Mouse (Mus musculus): ENCODE measurements around the gene Dpp4. TPM values are rescaled to one million over a fixed set of nuclear protein-coding genes. Genes with fewer than 3 reads are reported as not detected.

Gene Dpp4
- polyA plus RNA-seq, 1 experiment from 2014 or later, result 0.88 TPM

DNA sequence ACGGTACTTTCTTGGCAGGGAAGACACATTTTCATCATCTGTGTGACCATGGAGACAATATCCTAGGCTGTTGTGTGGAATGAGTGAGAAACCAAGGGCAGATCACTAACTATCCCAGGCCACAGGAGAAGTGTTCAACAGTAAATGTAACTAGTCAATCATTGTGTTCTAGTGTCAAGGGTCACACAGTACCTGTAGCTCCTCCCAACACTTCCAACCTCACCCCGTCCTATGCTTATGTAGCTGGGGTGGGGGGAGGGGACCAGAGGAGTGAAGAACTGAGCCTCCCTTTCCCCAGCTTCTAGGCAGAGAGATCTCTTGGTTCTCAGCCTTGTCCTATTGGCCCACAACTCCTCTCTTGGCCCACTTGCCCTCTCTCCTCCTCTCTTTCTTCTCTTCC lies 42.0 kb downstream of the Dpp4 start:
- no peak for ATAC-seq (replicated peaks; ENCODE audit: insufficient number of reproducible peaks, low FRiP score, low TSS enrichment, low read depth)
- Histone ChIP-seq H3K9me3 (replicated peaks; ENCODE audit: control insufficient read depth, low read length) (no peaks in the 10 kb centered on the region), H3K27ac (replicated peaks; ENCODE audit: low read depth, low read length) (no peak overlapping the region), H3K9ac (replicated peaks; ENCODE audit: low read length) (no peak overlapping the region), H3K4me1 (ENCODE audit: control insufficient read depth, insufficient read depth, low read length) (no peaks in the 10 kb centered on the region), H3K4me3 (ENCODE audit: low read depth, low read length) (no peak overlapping the region), H3K36me3 (replicated peaks; ENCODE audit: control insufficient read depth, insufficient read depth, low read depth, low read length) (no peaks in the 10 kb centered on the region), H3K4me2 (ENCODE audit: low read depth, low read length) (no peak overlapping the region), H3K27me3 (ENCODE audit: control insufficient read depth, insufficient read depth, low read length) (no peaks in the 10 kb centered on the region)
- WGBS, result 65% methylated on average over 2 of the region's 2 CpGs
- DNase-seq (ENCODE audit: low spot score), result no peak

DNA sequence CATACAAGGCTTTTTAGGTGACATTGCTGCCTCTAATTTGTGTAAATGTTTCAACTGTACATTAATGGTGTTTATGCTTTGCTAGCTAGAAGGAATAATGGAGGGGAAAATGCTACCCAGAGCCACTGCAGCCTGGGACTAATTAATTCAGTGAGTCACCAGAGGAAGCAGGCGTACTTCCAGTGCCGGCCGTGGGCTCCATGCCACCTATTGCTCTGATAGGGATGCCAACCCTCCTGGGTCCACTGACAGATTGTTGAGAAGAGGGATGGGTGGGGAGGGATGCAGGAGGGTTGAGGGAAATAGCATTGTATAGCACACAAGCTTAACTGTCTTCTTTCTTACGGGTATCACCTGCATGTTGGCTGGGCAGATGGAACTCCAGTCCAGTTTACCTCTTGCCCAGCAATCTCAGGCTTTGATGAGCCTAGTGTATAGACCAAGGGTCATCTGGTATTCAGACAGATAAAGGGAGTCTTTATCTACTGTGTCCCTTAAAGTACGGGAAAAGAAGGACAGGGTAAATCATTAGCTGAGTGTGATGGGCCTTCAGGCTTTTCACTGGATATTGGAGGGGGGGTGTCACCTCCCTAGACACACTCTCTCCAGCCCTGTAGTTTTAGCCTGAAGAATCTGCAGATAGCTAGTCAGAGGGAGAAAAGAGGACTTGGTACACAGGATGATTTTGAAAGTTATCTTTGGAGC lies 43.5 kb downstream of the Dpp4 start:
- H3K9ac ChIP-seq (replicated peaks; ENCODE audit: low read length), result no peak overlapping the region
- H3K27me3 ChIP-seq (ENCODE audit: control insufficient read depth, insufficient read depth, low read length), result no peaks in the 10 kb centered on the region
- no peaks in the 10 kb centered on the region for H3K36me3 ChIP-seq (replicated peaks; ENCODE audit: control insufficient read depth, insufficient read depth, low read depth, low read length)
- WGBS, result 84% methylated on average over 5 of the region's 5 CpGs
- H3K4me1 ChIP-seq (ENCODE audit: control insufficient read depth, insufficient read depth, low read length), result no peaks in the 10 kb centered on the region
- no peak overlapping the region for H3K4me2 ChIP-seq (ENCODE audit: low read depth, low read length)
- no peak overlapping the region for H3K4me3 ChIP-seq (ENCODE audit: low read depth, low read length)
- H3K27ac ChIP-seq (replicated peaks; ENCODE audit: low read depth, low read length), result no peak overlapping the region
- no peaks in the 10 kb centered on the region for H3K9me3 ChIP-seq (replicated peaks; ENCODE audit: control insufficient read depth, low read length)
- ATAC-seq (replicated peaks; ENCODE audit: insufficient number of reproducible peaks, low FRiP score, low TSS enrichment, low read depth) (no peak), DNase-seq (ENCODE audit: low spot score) (no peak)

DNA sequence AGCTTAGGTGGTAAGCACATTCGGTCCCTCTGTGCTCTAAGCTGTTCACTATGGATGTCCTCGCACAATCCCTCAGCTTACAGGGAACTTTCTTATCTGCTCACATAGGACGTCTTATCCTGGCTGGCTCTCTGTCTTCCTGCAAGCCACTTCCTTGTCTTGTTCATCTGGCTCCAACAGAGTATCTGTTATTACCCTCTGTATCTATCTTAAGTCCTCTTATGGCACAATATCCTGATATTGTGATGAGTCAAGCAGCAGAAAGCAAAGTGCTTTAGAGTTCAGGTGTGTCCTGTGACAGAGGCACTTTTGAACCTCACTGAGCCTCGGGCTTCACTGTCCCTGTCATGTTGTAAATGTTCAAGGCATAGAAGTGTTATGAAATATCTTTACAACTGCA lies 48.4 kb downstream of the Dpp4 start:
- 86% methylated on average over 4 of the region's 4 CpGs for WGBS
- H3K27me3 ChIP-seq (ENCODE audit: control insufficient read depth, insufficient read depth, low read length), result no peaks in the 10 kb centered on the region

DNA sequence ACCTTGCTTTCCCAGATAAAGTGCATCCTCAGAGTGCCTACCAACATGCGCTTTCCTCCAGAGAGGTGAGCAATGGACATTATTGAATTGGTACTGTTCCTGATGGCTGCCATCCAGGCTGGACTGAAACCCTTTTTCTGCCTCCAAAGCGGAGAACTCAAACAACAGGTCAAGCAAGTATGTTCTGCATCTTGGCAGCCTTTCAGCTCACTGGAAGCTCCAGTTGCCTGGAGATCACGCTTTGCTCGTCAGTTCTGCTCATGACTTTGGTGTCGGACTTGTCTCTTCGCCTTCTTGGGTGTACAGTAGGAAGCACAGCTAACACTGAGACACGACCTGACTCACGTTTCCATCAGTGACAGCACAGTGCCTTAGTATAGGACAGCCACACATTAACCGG lies 49.8 kb downstream of the Dpp4 start:
- 88% methylated on average over 9 of the region's 9 CpGs for WGBS
- Histone ChIP-seq H3K27ac (replicated peaks; ENCODE audit: low read depth, low read length) (no peak overlapping the region), H3K36me3 (replicated peaks; ENCODE audit: control insufficient read depth, insufficient read depth, low read depth, low read length) (no peaks in the 10 kb centered on the region), H3K27me3 (ENCODE audit: control insufficient read depth, insufficient read depth, low read length) (no peaks in the 10 kb centered on the region), H3K4me3 (ENCODE audit: low read depth, low read length) (no peak overlapping the region), H3K4me1 (ENCODE audit: control insufficient read depth, insufficient read depth, low read length) (no peaks in the 10 kb centered on the region), H3K9ac (replicated peaks; ENCODE audit: low read length) (no peak overlapping the region), H3K9me3 (replicated peaks; ENCODE audit: control insufficient read depth, low read length) (no peaks in the 10 kb centered on the region), H3K4me2 (ENCODE audit: low read depth, low read length) (no peak overlapping the region)
- DNase-seq (ENCODE audit: low spot score), result no peak
- no peak for ATAC-seq (replicated peaks; ENCODE audit: insufficient number of reproducible peaks, low FRiP score, low TSS enrichment, low read depth)

More for the DNA sequence above, 48.4 kb downstream of the Dpp4 start:
- Histone ChIP-seq H3K4me3 (ENCODE audit: low read depth, low read length) (no peak overlapping the region), H3K4me1 (ENCODE audit: control insufficient read depth, insufficient read depth, low read length) (no peaks in the 10 kb centered on the region), H3K9me3 (replicated peaks; ENCODE audit: control insufficient read depth, low read length) (no peaks in the 10 kb centered on the region), H3K4me2 (ENCODE audit: low read depth, low read length) (no peak overlapping the region), H3K27ac (replicated peaks; ENCODE audit: low read depth, low read length) (no peak overlapping the region), H3K36me3 (replicated peaks; ENCODE audit: control insufficient read depth, insufficient read depth, low read depth, low read length) (no peaks in the 10 kb centered on the region), H3K9ac (replicated peaks; ENCODE audit: low read length) (no peak overlapping the region)
- DNase-seq (ENCODE audit: low spot score) (no peak), ATAC-seq (replicated peaks; ENCODE audit: insufficient number of reproducible peaks, low FRiP score, low TSS enrichment, low read depth) (no peak)

DNA sequence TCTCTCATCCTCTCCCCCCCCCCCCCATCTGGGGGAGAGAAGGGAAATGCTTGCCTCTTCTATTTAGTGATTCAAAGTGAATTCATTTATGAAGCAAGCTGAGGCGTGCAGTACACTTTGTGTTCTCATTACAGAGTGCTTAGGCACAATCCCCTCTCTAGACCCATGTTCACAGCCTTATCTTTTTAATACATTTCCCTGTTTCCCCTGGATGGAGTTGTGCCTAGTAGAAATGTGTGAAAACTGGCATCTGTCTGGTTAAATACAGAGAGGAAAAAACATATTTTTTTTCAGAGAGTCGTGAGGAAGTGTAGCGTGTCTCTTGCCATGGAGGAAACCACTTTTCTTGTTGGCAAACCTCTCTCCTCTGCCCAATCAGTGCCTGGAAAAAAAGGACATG lies 50.5 kb downstream of the Dpp4 start:
- DNase-seq (ENCODE audit: low spot score) (no peak), ATAC-seq (replicated peaks; ENCODE audit: insufficient number of reproducible peaks, low FRiP score, low TSS enrichment, low read depth) (no peak)
- H3K27ac ChIP-seq (replicated peaks; ENCODE audit: low read depth, low read length), result no peak overlapping the region
- H3K4me2 ChIP-seq (ENCODE audit: low read depth, low read length), result no peak overlapping the region
- no peaks in the 10 kb centered on the region for H3K4me1 ChIP-seq (ENCODE audit: control insufficient read depth, insufficient read depth, low read length)
- H3K9me3 ChIP-seq (replicated peaks; ENCODE audit: control insufficient read depth, low read length), result no peaks in the 10 kb centered on the region
- H3K36me3 ChIP-seq (replicated peaks; ENCODE audit: control insufficient read depth, insufficient read depth, low read depth, low read length), result no peaks in the 10 kb centered on the region
- H3K27me3 ChIP-seq (ENCODE audit: control insufficient read depth, insufficient read depth, low read length), result no peaks in the 10 kb centered on the region
- WGBS, result 82% methylated on average over 3 of the region's 3 CpGs
- H3K9ac ChIP-seq (replicated peaks; ENCODE audit: low read length), result no peak overlapping the region
- H3K4me3 ChIP-seq (ENCODE audit: low read depth, low read length), result no peak overlapping the region

DNA sequence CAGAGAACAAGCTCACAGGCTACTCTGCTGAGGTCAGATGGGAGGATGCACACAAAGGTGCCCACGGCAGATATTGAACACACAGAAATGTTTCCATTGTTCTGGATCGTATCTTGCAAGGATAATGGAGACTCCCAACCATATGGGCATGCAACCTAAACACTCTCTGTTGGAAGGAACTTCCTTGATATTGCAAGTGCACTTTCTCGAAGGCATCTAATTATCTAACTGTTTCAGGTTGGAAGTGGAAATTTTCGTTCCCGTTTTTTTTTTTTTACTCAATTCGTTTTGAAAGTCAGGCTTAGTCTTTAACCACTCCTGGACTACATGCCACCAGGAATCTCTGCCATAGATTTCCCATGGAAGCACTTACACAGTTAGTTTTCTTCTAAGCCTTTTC lies 51.2 kb downstream of the Dpp4 start:
- 90% methylated on average over 6 of the region's 6 CpGs for WGBS
- Histone ChIP-seq H3K4me3 (ENCODE audit: low read depth, low read length) (no peak overlapping the region), H3K4me1 (ENCODE audit: control insufficient read depth, insufficient read depth, low read length) (no peaks in the 10 kb centered on the region), H3K27me3 (ENCODE audit: control insufficient read depth, insufficient read depth, low read length) (no peaks in the 10 kb centered on the region), H3K9ac (replicated peaks; ENCODE audit: low read length) (no peak overlapping the region), H3K27ac (replicated peaks; ENCODE audit: low read depth, low read length) (no peak overlapping the region), H3K4me2 (ENCODE audit: low read depth, low read length) (no peak overlapping the region), H3K36me3 (replicated peaks; ENCODE audit: control insufficient read depth, insufficient read depth, low read depth, low read length) (no peaks in the 10 kb centered on the region), H3K9me3 (replicated peaks; ENCODE audit: control insufficient read depth, low read length) (no peaks in the 10 kb centered on the region)
- ATAC-seq (replicated peaks; ENCODE audit: insufficient number of reproducible peaks, low FRiP score, low TSS enrichment, low read depth) (no peak), DNase-seq (ENCODE audit: low spot score) (no peak)

DNA sequence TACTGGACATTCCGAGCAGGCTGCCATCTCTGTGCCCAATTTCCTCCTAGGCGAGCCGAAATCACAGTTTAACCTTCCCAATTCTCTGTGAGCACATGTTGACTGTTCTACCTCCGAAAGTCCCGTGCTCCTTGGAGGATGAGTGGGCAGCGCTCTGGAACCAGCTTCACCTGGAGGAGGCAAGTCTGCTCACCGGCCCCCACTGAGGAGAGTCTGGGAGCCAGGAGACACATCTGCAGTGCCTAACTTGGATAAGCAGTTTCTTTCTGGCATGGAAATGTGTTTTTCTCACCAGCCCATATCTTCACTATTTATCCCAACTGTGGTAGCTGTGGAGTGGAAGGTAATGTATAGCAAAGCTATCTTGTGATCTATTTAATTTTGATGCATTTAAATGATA lies 54.8 kb downstream of the Dpp4 start:
- H3K36me3 ChIP-seq (replicated peaks; ENCODE audit: control insufficient read depth, insufficient read depth, low read depth, low read length), result no peaks in the 10 kb centered on the region
- no peak for DNase-seq (ENCODE audit: low spot score)
- H3K27me3 ChIP-seq (ENCODE audit: control insufficient read depth, insufficient read depth, low read length), result no peaks in the 10 kb centered on the region
- no peak for ATAC-seq (replicated peaks; ENCODE audit: insufficient number of reproducible peaks, low FRiP score, low TSS enrichment, low read depth)
- WGBS, result 82% methylated on average over 7 of the region's 7 CpGs
- H3K27ac ChIP-seq (replicated peaks; ENCODE audit: low read depth, low read length), result no peak overlapping the region
- no peak overlapping the region for H3K4me2 ChIP-seq (ENCODE audit: low read depth, low read length)
- H3K9me3 ChIP-seq (replicated peaks; ENCODE audit: control insufficient read depth, low read length), result no peaks in the 10 kb centered on the region
- H3K9ac ChIP-seq (replicated peaks; ENCODE audit: low read length), result no peak overlapping the region
- H3K4me1 ChIP-seq (ENCODE audit: control insufficient read depth, insufficient read depth, low read length), result no peaks in the 10 kb centered on the region
- no peak overlapping the region for H3K4me3 ChIP-seq (ENCODE audit: low read depth, low read length)

DNA sequence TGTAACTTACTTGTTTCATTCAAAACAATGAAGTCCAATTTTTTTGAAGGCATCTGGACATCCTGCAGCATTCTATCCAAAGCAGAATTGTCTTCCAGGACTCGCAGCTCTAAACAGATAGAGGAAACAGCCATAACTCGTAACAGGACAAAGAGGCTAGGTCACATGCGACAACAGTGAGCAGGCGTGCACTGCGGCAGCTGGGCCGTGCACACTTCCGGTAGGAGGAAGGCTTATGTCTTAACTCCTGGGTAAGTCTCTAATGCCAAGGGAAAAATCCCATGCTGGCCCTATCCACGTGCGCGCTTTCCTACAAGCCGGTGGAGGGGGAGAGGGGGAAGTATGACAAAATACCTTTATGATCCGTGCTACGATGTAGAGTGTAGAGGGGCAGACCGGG lies 55.4 kb downstream of the Dpp4 start:
- Histone ChIP-seq H3K9ac (replicated peaks; ENCODE audit: low read length) (no peak overlapping the region), H3K27ac (replicated peaks; ENCODE audit: low read depth, low read length) (no peak overlapping the region), H3K4me2 (ENCODE audit: low read depth, low read length) (no peak overlapping the region), H3K4me3 (ENCODE audit: low read depth, low read length) (no peak overlapping the region), H3K27me3 (ENCODE audit: control insufficient read depth, insufficient read depth, low read length) (no peaks in the 10 kb centered on the region), H3K9me3 (replicated peaks; ENCODE audit: control insufficient read depth, low read length) (no peaks in the 10 kb centered on the region), H3K4me1 (ENCODE audit: control insufficient read depth, insufficient read depth, low read length) (no peaks in the 10 kb centered on the region), H3K36me3 (replicated peaks; ENCODE audit: control insufficient read depth, insufficient read depth, low read depth, low read length) (no peaks in the 10 kb centered on the region)
- ATAC-seq (replicated peaks; ENCODE audit: insufficient number of reproducible peaks, low FRiP score, low TSS enrichment, low read depth) (no peak), DNase-seq (ENCODE audit: low spot score) (no peak)
- WGBS, result 87% methylated on average over 14 of the region's 14 CpGs
